Mouse (Mus musculus) thymus, adult 2 months (tissue): ENCODE data around the gene Wdr70. TPM values are rescaled to one million over a fixed set of nuclear protein-coding genes. Genes with fewer than 3 reads are reported as not detected.
A peak's percentile ranks its signal among the peaks of the same experiment; 100 is the strongest.
"Not testable (repeated sequence)": the region's sequence is repeated elsewhere in the genome, so short reads cannot be mapped to it uniquely, and the experiment has no call there.

Experiments
- DNase-seq: peaks from one replicate; pipeline ENCODE4 v3.0.0; 2021
- H3K27ac ChIP-seq: fragments of 200-500 bp; 2 replicates; pipeline ENCODE4 v1.5.1; 2012; ENCODE audit warnings: low read length, control low read depth; ENCODE audit not compliant: control insufficient read depth, insufficient read depth
- H3K27me3 ChIP-seq: fragments of 200-500 bp; 2 replicates; pipeline ENCODE4 v1.6.1; 2012; ENCODE audit warnings: mild to moderate bottlenecking, low read length, moderate library complexity, mixed read lengths; ENCODE audit not compliant: control insufficient read depth, insufficient read depth
- H3K36me3 ChIP-seq: fragments of 200-500 bp; 2 replicates; pipeline ENCODE4 v1.6.1; 2012; ENCODE audit warnings: mild to moderate bottlenecking, low read length, moderate library complexity; ENCODE audit not compliant: control insufficient read depth, insufficient read depth
- H3K4me1 ChIP-seq: fragments of 200-500 bp; replicated peaks from 2 replicates; pipeline ENCODE4 v1.6.1; 2012; ENCODE audit warnings: low read length; ENCODE audit not compliant: control insufficient read depth, insufficient read depth
- H3K4me3 ChIP-seq: fragments of 200-500 bp; 2 replicates; pipeline ENCODE4 v1.5.1; 2012; ENCODE audit warnings: mild to moderate bottlenecking, low read length, control low read depth, moderate library complexity; ENCODE audit not compliant: control insufficient read depth, insufficient read depth
- CTCF ChIP-seq: fragments of 200-500 bp; IDR thresholded peaks from 2 replicates; pipeline ENCODE4 v1.5.1; 2012; ENCODE audit warnings: mild to moderate bottlenecking, control low read depth, low read length, moderate library complexity, borderline replicate concordance; ENCODE audit not compliant: control insufficient read depth, poor library complexity, insufficient read depth; ENCODE audit errors: extremely low read depth
- POLR2A ChIP-seq: fragments of 200-500 bp; IDR thresholded peaks from 2 replicates; pipeline ENCODE4 v1.6.1; 2012; ENCODE audit warnings: mild to moderate bottlenecking, low read length, control low read depth, moderate library complexity; ENCODE audit not compliant: control insufficient read depth, poor library complexity, insufficient read depth; ENCODE audit errors: extremely low read depth
- WGBS: fragments of 180-500 bp; shearing (Covaris S2); methylation state at CpG from one replicate; pipeline ENCODE4 v1.1.7; 2018; 5-methylcytosine and 5-hydroxymethylcytosine counted together
- polyA plus RNA-seq: library from polyadenylated mRNA; depleted of rRNA; stranded (reverse); fragments of >200 nt; gene quantifications from 2 replicates; pipeline ENCODE4 v1.2.3, GENCODE M21; 2012

Wdr70 gene
- polyA plus RNA-seq, 1 experiment: 15.9 TPM

- Histone ChIP-seq H3K36me3 (peaks cover 11% of the 10 kb centered on the region), H3K4me1 (peaks cover 8% of the 10 kb centered on the region), H3K27ac (peak within 1 kb of the TSS; percentile 13; the same call in 1 of the 2 replicates), H3K27me3 (no peaks in the 10 kb centered on the region), H3K4me3 (peak within 1 kb of the TSS; percentile 98)
- TF ChIP-seq POLR2A (peak; percentile 77; the same call in 1 of the 2 replicates), CTCF (no peak)
- DNase-seq: peak; percentile 83
- WGBS: under 1% methylated on average over 54 of the region's 54 CpGs
These were observed 10.1 kb upstream of the Wdr70 start, which contains the start of gene Nup155 for GRCm38 (mm10) chr15:8108966-8109743. Gene Nup155, plus strand, starts transcription at chr15:8109273.

GRCm38 (mm10) chr15:8108360-8108965 lies 9.5 kb upstream of the Wdr70 start:
- Histone ChIP-seq H3K27me3 (no peaks in the 10 kb centered on the region), H3K27ac (no peak overlapping the region), H3K4me3 (peak overlapping the region; percentile 98), H3K36me3 (peaks cover 8% of the 10 kb centered on the region), H3K4me1 (peaks cover 8% of the 10 kb centered on the region)
- 58% methylated on average over 19 of the region's 19 CpGs for WGBS
- no peak for DNase-seq
- TF ChIP-seq POLR2A: no peak
- no peak for TF ChIP-seq CTCF

- not testable (repeated sequence) for DNase-seq, H3K4me1 ChIP-seq, H3K36me3 ChIP-seq, H3K27ac ChIP-seq, H3K27me3 ChIP-seq, H3K4me3 ChIP-seq
- 97% methylated on average over 15 of the region's 15 CpGs for WGBS
These were observed 3.0 kb upstream of the Wdr70 start for GRCm38 (mm10) chr15:8101975-8102542.

- Histone ChIP-seq H3K4me1 (peaks cover 2% of the 10 kb centered on the region), H3K27ac (no peak overlapping the region), H3K27me3 (no peaks in the 10 kb centered on the region), H3K36me3 (peaks cover 18% of the 10 kb centered on the region; the same call in 1 of the 2 replicates), H3K4me3 (no peak overlapping the region)
- no peak for TF ChIP-seq CTCF
- WGBS: 34% methylated on average over 7 of the region's 7 CpGs
- DNase-seq: peak; percentile 83
These were observed 1.2 kb downstream of the Wdr70 start for GRCm38 (mm10) chr15:8097853-8098252.

GRCm38 (mm10) chr15:8092668-8093067 lies 6.3 kb downstream of the Wdr70 start:
- not testable (repeated sequence) for H3K4me3 ChIP-seq, H3K27me3 ChIP-seq, H3K4me1 ChIP-seq, DNase-seq, H3K27ac ChIP-seq
- H3K36me3 ChIP-seq: peaks cover 21% of the 10 kb centered on the region; the same call in 1 of the 2 replicates
- 100% methylated on average over 1 of the region's 1 CpGs for WGBS

GRCm38 (mm10) chr15:8090685-8091084 lies 8.3 kb downstream of the Wdr70 start:
- peaks cover 15% of the 10 kb centered on the region; the same call in 1 of the 2 replicates for H3K36me3 ChIP-seq
- TF ChIP-seq CTCF (no peak), POLR2A (no peak)
- H3K4me1 ChIP-seq: no peaks in the 10 kb centered on the region
- no peak overlapping the region for H3K4me3 ChIP-seq
- H3K27me3 ChIP-seq: no peaks in the 10 kb centered on the region
- no peak for DNase-seq
- 98% methylated on average over 2 of the region's 2 CpGs for WGBS
- H3K27ac ChIP-seq: no peak overlapping the region

- H3K4me1 ChIP-seq: no peaks in the 10 kb centered on the region
- H3K4me3 ChIP-seq: no peak overlapping the region
- H3K27me3 ChIP-seq: no peaks in the 10 kb centered on the region
- H3K36me3 ChIP-seq: peaks cover 10% of the 10 kb centered on the region; the same call in 1 of the 2 replicates
- no peak overlapping the region for H3K27ac ChIP-seq
- TF ChIP-seq CTCF (no peak), POLR2A (no peak)
- 98% methylated on average over 3 of the region's 3 CpGs for WGBS
- DNase-seq: no peak
These were observed 10.3 kb downstream of the Wdr70 start for GRCm38 (mm10) chr15:8088715-8089114.
